Mouse (Mus musculus) fat pad, adult 2 months (tissue): ENCODE data around the gene Sirt5.

Experiments
- DNase-seq: peaks from one replicate; pipeline ENCODE4 v3.0.0-alpha.2; 2011; ENCODE audit warnings: low read depth, low spot score; ENCODE audit errors: extremely low read depth

The Sirt5 gene

DNA sequence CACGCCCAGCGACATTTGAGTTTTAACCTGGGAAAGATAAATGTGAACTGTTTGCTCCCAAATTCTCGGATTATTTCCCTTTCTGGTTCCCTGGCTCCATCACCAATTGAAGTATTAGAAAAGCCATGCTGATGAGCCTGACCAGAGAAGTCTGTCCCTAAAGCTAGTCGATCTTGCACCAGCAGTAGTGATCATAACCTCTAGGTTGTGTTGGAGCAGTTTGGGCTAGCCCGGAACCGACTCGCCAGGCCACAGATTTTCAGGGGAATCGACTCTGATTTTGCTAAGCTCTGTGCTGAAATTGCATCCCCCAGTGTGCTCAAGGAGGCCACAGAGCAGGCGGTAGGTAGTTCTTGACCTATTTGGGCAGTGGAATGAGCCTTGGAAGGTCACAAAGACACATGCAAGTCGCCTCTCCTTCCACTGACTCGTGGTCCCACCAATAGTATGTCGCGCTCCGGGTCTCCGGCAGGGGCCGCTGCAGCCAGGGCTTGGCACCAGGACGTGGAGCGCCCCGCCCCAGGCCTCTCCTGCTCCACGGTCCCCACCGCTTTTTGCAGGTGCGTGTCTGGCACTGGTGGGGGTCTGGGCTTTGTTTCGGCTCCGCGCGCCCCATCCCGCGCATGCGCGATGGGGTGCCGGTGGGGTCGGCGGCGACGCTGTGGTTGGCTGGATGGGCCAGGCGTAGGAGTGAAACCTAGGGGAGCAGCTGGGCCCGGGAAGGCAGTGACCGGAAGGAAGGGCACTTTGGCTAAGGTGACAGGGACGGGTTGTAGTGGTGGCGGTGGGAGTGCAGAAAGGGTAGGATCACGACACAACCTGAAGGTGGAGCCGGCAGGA, at the start of gene Sirt5:
Gene Sirt5 (plus strand): TSS at position 512 of the 840 bp plus-strand sequence.
- no peak for DNase-seq

DNA sequence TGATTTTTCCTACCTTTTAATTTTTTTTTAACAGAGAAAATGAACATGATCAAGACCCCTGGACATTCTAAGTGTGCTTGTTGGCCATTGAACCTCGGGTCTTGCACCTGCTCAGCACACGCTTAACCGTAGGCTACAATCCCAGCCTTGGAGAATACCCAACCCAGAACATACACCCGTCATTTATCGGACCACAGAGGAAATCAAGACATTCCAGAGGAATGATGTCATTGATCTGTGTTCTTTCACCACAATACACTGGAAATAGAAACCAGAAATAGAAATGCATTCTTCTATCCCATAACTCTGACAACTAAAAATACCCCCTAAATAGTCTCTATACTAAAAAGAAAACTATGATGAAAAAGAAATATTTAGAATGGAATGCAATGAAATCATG, 47.9 kb upstream of the Sirt5 start:
- no peak for DNase-seq

DNA sequence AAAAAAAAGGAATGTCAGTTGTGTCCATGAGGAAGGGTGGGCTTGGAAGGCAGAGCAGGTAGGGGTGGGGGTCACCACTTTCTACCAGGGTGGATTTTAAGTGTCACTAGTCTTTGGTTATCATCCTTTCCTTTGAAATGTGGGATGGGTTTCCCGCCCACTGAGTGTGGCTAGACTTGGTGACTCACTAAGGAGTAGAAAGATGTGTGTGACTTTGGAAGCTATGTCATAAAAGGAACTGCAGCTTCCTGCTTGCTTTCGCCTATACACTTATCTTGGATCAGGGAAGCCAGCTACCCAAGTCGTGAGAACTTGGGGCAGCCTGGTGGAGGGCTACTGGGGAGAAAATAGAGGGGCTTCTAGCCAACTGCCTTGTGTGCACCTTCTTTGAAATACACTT, 45.9 kb upstream of the Sirt5 start:
- no peak for DNase-seq

DNA sequence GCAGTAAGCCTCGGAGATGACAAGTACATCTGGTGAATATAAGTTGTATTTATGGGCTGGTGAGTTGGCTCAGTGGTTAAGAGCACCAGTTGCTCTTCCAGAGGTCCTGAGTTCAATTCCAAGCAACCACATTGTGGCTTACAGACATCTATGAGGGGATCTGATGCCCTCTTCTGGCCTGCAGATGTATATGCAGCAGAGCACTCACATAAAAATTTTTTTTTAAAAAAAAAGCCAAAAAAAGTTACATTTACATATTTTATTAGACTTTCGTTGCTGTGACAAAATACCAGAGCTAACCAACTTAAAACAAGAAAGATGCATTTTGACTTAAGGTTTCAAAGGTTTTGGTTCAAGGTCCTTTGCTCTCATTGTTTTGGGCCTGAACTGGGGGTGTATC, 43.8 kb upstream of the Sirt5 start:
- no peak for DNase-seq

DNA sequence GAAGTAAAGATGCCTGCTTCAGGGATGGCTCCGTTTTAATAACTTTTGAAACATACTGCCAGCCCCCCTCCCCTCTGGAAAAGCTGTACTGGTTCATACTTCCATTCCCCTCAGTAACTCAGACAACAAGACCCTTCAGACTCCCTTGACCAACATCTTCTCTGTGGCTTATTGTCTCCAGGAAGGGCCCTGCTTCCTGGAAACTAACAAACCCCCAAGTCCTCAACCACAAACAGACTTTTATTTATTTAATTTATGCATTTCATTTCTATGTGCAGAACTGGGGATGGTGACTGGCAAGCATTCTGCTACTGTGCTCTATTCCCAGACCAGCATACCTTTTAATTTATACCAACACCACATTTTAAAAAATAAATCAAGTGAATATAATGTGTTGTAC, 39.9 kb upstream of the Sirt5 start:
- no peak for DNase-seq

DNA sequence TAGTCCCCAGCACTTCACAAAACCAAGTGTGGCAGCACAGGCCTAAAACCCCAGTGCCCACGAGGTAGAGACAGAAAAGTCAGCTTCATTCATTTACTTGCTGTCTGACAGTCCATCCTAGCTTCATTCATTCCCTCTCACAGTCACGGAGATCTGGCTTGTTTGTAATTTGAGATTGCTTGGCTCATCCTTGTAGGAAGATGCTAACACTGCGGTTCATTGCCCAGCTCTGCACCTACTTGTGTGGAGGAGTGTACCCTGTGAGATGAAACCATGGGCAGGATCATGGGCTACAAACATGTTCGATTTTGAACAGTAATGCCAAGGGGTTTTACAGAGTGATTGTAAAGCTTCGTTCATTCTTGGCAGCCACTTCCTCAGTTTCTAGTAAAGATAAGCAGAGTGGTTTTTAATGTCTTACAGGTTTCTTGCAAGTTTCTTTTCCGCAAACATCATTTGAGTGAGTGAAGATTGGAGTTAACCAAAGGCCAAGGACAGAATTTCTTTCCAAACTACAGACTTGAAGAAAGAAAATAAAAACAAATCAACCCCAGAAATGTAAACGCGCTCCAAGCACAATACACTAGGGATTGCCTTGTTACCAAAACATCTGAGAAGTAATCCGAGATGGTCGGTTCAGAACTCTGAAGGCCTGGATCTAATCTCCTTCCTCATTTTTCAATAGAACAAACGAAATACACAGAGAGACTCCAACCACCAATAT, 33.4 kb upstream of the Sirt5 start:
- DNase-seq = no peak

DNA sequence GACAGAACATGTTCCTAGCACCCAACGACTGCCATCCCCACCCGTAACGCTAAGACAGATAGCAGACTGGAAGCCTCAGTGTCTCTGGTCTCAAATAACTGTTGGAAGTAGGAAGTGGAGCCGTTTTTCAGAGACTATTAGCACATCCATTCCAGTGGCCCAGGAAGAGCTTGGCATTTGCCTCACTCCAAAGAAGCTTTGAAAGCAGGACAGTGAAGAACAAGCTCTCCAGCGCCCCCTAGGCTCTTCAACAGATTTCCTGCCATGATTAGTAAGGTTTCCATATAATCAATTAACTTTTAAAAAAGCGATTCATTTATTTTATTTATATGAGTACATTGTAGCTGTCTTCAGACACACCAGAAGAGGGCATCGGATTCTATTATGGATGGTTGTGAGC, 32.7 kb upstream of the Sirt5 start:
- DNase-seq = no peak

DNA sequence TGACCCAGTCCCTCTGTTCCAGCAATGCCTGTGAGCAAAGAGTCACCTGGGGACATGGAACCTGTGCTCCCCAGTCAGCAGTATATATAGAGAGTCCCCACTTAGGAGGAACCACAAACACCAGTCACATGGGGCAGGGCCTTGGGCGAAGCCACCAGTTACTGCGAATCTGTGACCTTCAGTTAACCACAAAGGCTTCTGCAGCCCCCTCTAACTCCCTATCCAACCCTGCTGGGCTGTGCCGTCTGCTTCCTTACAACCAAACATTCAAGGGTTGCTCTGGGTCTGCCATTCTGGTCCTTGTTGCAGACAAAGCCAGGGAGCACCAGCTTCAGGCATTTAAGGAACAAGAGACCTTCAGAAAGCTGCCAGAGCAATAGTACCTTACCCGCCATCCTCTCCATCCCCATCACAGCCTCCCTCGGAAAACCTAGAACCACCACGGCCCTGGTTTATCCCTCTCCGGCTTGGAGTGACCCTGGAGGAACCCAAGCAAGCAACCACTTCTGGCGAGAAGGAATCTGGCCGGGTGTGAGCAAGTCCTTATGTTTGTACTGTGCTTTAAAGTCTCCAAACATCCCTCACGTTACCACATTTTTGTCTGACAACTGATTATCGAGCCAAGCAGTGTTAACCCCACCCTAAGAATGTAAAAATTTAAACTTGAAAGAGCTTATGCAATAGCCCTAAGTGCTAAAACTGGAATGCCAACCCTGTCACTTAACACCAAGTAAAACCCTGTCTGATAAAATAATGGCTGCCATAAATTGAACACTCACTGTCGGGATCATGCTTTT, 28.7 kb upstream of the Sirt5 start:
- peak; percentile 28 for DNase-seq

DNA sequence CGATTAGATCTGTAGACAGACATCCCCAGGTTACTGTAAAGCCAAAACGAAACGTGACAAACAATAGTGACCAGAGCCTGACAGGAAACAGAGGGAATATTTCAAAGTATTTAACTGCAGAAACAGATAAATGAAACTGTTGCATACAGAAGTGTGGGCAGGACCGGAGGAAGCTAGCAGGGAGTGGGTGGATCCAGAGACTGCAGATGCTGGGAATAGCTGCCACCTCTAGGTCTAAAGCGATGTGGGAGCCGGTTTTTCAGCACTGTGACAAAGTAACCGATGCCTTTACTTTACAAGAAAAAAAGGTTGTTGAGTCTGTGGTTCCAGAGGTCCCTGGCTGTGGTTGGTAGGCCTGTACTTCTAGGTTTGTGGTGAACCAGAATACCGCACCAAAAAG, 27.3 kb upstream of the Sirt5 start:
- no peak for DNase-seq

DNA sequence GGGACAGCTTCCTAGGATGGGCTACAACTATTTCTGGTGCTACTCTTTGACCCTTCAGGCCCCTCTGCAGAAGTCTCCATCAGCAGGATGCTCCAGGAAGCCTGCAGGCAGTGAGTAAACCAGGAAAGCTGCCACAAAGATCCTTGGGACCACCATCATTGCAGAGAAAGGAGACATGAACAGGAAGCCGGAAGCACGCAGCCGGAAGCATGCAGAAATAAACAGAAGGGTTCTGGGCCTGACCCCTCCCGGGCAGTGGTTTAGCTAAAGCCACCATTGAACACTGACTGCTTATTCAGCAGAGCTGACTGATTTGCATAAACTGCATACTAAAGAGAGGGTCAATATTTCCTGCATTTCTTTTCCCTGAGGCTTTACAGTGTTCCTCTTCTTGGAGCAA, 26.7 kb upstream of the Sirt5 start:
- DNase-seq = no peak

DNA sequence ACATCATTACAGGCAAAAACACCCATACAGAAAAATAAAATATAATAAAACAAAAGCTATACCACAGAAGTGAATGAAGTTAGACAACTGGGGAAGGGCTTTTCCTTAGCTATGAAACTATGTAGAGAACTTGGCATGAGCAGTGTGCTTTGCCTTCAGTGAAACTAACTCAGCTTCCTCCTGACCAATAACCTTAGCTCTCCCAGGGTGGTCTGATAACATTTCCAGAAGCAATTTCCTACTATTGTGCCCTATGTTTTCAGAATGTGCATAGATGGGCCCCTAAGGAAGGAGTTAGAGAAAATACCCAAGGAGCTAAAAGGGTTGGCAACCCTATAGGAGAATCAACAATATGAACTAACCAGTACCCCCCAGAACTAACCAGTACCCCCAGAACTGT, 18.5 kb upstream of the Sirt5 start:
- no peak for DNase-seq

DNA sequence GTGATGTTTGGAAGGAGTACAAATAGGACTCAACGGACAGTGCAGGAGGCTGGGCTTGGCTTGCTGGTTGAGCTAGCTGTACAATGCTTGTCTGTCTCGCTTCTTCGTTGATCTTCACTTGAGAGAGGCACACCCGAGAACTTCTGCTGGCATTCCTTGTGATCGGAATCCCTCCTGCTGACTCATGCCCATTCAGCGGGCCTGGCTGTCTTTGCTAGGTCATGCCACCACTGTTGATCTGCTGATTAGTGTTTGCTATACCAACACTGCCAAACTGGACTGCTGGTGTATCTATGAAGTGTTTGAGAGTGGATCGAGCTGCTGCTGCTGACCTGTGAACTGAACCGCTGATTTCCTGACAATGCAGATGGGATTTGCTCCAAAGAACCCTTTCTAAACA, 15.9 kb upstream of the Sirt5 start:
- no peak for DNase-seq

DNA sequence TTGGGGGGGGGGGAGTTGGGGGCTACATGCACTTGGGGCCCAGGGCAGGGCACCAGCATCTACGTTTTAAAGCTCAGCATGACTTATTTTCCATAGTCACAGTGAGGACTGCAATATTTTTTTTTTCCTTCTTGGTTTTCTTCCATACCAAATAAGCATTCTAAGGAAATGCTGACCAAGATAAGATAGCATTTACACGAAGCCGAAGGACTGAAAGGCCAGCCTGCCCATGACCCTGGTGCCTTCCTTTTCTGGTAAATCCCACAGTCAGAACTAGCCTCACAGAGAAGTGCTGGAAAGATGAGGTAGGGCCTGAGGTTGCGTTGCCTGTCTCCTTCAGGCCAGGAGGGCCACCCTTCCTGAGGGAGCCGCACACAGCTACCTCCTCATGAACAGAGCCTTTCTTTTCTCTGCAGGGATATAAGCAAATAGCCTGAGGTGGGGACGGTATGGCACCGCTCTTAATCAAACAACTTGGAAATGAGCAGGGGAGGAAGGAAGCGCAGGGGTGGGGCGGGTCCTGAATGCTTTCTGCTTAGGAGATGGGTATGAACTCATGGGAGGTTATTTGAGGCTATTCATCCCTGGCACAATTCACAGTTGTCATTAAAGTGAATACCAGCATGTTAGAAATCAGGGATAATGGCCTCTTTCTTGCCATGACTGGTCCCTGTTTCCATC, 14.7 kb upstream of the Sirt5 start:
- DNase-seq = no peak

DNA sequence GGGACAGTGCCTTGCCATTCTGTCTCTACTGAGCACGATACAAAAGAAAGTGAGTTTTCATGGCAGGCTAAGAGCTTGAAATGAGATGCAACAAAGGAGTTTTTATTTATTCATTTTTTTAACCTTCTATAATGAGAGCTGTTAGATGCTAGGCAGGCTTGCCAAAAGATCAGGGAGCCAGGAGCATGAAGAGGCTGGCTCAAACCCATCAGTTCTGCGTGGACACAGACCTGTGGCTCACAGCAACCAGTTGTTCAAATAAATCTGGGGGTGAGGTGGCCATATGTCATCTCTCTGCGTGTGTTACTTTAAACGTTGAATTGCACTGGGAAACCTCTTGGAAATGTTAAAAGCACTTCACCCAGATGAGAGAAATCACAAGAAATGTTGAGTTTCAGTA, 11.9 kb upstream of the Sirt5 start:
- DNase-seq = no peak

DNA sequence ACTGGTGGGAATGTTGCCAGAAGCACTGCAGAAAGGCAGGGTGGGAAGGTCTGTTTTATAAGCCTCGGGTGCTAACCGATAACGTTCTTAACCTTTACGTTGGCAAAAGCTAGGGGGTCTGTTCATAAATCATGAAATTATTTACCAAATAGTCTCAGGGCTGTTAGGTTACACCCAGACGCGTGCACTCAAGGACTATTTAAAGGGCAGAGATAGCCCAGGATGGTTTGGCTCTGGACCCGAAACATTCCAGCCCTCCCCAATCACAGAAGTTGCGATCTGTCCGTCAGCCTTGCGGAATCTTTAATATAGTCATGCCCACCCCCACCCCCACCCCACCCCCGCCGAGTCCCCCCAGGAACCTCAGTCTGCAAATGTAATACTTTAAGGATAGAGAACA, 10.9 kb upstream of the Sirt5 start:
- DNase-seq = no peak

DNA sequence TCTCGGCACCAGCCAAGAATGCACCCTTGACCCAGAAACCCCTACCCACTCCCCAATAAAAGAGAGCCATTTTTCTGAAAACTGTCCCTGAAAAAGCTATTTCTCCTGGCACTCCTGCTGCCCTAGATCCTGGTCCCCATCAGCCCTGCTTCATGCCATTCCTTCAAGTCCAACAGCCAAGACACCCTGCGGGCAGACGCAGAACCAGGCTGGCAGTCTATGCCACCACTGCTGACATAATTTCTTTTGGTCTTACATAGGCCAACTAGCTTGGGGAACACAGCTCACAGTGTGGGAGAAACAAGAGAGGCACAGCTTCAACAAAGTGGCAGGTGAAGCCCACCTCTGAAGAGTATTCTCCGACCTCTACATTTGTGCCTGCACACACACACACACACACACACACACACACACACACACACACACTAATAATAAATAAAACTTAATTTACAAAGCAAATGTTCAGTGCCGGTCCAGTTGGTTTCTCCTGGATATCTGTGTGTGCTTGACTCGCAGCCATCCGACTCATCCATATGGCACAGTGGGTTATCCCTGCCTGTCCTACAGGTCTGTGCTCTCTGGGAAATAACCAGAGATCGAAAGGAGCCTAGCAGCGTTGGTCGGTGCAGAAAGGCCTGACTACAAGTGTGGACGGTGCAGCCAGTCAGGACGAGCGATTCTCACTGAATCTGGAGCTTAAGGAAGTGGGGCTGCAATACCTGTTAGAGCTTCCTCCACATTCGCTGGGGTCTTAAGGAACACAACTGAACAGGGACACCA, 8.8 kb upstream of the Sirt5 start:
- DNase-seq = no peak

DNA sequence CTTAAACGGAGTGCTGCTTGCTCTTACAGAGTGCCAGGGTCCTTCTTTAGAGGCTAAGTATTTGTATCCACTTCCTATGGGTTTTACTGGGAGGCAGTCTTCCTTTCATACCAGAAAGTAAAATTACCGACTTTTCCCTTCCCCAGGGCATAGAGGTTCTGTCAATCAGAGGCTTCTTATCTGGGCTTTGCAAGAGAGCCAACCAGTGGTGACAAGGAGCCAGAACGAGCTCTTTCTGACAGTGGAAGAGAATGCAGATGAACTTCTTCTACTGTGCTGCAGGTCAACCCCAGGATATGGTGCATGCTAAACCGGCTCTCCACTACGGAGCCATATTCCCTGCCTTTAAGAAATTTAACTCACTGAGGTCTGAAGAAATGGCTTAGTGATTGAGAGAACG, 4.8 kb upstream of the Sirt5 start:
- no peak for DNase-seq

DNA sequence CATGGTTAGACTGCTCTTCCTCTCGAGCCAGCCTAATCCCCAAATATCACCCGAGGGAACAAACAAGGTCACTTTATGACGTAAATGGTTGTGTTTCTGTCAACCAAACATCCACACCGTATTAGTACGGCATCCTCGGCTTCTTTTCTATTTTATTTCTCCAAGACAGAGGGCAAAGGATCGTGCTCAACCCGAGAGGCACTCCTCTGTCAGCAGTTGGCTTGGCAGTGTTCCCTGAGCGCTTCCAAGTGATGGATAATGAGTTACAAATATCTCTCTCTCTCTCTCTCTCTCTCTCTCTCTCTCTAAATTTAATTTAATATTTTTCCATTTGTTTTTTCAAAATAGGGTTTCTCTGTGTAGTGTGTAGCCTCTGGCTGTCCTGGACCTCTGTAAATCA, 2.9 kb upstream of the Sirt5 start:
- DNase-seq = no peak

DNA sequence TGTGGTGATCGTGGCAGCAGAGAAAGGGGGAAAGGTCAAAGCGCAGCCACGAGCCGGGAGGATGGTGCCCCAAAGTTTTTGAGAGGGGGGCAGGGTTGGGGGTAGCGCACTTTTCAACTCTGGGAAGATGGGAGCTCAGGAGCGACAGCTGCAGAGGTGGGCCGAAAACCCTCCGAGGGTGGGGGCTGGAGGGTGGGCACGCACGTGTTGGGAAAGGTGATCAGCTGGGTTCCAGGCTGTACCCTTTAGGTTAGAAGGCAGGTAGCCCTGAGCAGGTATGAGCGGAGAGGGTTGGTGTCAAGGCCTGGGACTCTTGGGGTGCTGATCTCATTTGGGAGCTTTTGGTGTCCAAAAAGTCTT, 509 bp downstream of the Sirt5 start:
- DNase-seq = no peak

DNA sequence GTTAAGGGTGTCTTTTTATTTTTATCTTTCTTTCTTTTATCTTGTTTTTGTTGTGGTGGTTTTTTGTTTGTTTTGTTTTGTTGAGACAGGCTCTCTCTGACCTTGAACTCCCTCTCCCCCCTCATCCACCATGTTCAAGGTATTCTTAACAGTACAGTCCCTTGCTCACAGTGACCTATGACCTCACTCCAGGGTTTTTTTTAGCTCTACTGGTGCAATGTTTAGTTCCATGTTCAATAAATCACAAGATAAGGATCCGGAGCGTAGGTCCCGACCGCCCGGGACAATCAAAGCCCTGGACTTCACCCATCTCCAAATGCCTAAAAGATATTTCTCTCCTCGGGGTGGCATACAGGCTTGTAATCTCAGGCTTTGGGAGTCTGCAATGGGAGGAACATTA, 4.8 kb downstream of the Sirt5 start:
- no peak for DNase-seq

DNA sequence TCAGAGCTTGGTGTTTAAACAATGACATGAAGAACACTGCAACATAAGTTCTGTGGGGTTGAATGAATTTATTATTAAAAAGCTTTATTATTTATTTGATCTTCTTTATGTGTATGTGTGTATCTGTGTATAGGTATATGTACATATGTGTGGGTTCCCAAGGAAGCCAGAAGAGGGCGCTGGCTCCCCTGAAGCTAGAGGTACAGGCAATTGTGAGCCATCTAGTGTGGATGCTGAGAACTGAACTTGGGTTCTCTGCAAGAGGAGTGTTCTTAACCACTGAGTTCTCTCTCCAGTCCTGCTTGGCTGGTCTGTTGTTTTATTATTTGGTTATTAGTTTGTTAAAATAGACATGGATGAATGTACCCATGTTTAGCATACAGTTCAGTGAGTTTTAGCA, 7.6 kb downstream of the Sirt5 start:
- DNase-seq = no peak
